Mouse (Mus musculus): ENCODE data around the gene Mrgprg.

The Mrgprg gene

GRCm38 (mm10) chr7:143766893-143767292, at the start of gene Mrgprg:
Gene Mrgprg, minus strand, starts transcription at chr7:143766993.
- TF ChIP-seq POU5F1 (IDR thresholded peaks at IDR 0.05; ENCODE audit: borderline replicate concordance, low read length) (no peak), NANOG (IDR thresholded peaks at IDR 0.05; ENCODE audit: borderline replicate concordance, low read length) (no peak), CTCF (conservative IDR thresholded peaks at IDR 0.05; ENCODE audit: low read length) (no peak)
- Histone ChIP-seq H3K36me3 (ENCODE audit: insufficient read depth, low read length) (no peaks in the 10 kb centered on the region), H3K4me3 (replicated peaks; ENCODE audit: low read length) (no peak within 1 kb of the TSS), H3K27me3 (ENCODE audit: insufficient read depth, low read length) (peaks cover 51% of the 10 kb centered on the region), H3K9me3 (ENCODE audit: low read length) (no peaks in the 10 kb centered on the region), H3K4me1 (replicated peaks; ENCODE audit: low read depth, low read length) (peaks cover 12% of the 10 kb centered on the region)

GRCm38 (mm10) chr7:143808909-143809308, 42.1 kb upstream of the Mrgprg start:
- peaks cover 76% of the 10 kb centered on the region for H3K36me3 ChIP-seq (ENCODE audit: insufficient read depth, low read length)
- H3K27me3 ChIP-seq (ENCODE audit: insufficient read depth, low read length), result no peaks in the 10 kb centered on the region
- no peaks in the 10 kb centered on the region for H3K4me1 ChIP-seq (replicated peaks; ENCODE audit: low read depth, low read length)
- H3K9me3 ChIP-seq (ENCODE audit: low read length), result no peaks in the 10 kb centered on the region
- no peak overlapping the region for H3K4me3 ChIP-seq (replicated peaks; ENCODE audit: low read length)
- TF ChIP-seq POU5F1 (IDR thresholded peaks at IDR 0.05; ENCODE audit: borderline replicate concordance, low read length) (no peak), NANOG (IDR thresholded peaks at IDR 0.05; ENCODE audit: borderline replicate concordance, low read length) (no peak), CTCF (conservative IDR thresholded peaks at IDR 0.05; ENCODE audit: low read length) (peak; percentile 62)

GRCm38 (mm10) chr7:143805199-143805624, 38.4 kb upstream of the Mrgprg start:
- Histone ChIP-seq H3K4me1 (replicated peaks; ENCODE audit: low read depth, low read length) (peaks cover 7% of the 10 kb centered on the region), H3K9me3 (ENCODE audit: low read length) (no peaks in the 10 kb centered on the region), H3K4me3 (replicated peaks; ENCODE audit: low read length) (no peak overlapping the region), H3K36me3 (ENCODE audit: insufficient read depth, low read length) (peaks cover 66% of the 10 kb centered on the region), H3K27me3 (ENCODE audit: insufficient read depth, low read length) (no peaks in the 10 kb centered on the region)
- no peak for TF ChIP-seq NANOG (IDR thresholded peaks at IDR 0.05; ENCODE audit: borderline replicate concordance, low read length)
- TF ChIP-seq CTCF (conservative IDR thresholded peaks at IDR 0.05; ENCODE audit: low read length), result no peak
- TF ChIP-seq POU5F1 (IDR thresholded peaks at IDR 0.05; ENCODE audit: borderline replicate concordance, low read length), result no peak

GRCm38 (mm10) chr7:143801195-143802065, 34.6 kb upstream of the Mrgprg start:
- no peaks in the 10 kb centered on the region for H3K9me3 ChIP-seq (ENCODE audit: low read length)
- H3K27me3 ChIP-seq (ENCODE audit: insufficient read depth, low read length), result no peaks in the 10 kb centered on the region
- peaks cover 80% of the 10 kb centered on the region for H3K36me3 ChIP-seq (ENCODE audit: insufficient read depth, low read length)
- TF ChIP-seq CTCF (conservative IDR thresholded peaks at IDR 0.05; ENCODE audit: low read length), result no peak
- no peak for TF ChIP-seq NANOG (IDR thresholded peaks at IDR 0.05; ENCODE audit: borderline replicate concordance, low read length)
- TF ChIP-seq POU5F1 (IDR thresholded peaks at IDR 0.05; ENCODE audit: borderline replicate concordance, low read length), result no peak
- no peak overlapping the region for H3K4me3 ChIP-seq (replicated peaks; ENCODE audit: low read length)
- H3K4me1 ChIP-seq (replicated peaks; ENCODE audit: low read depth, low read length), result peaks cover 9% of the 10 kb centered on the region

GRCm38 (mm10) chr7:143800770-143801169, 34.0 kb upstream of the Mrgprg start:
- TF ChIP-seq CTCF (conservative IDR thresholded peaks at IDR 0.05; ENCODE audit: low read length) (no peak), POU5F1 (IDR thresholded peaks at IDR 0.05; ENCODE audit: borderline replicate concordance, low read length) (no peak), NANOG (IDR thresholded peaks at IDR 0.05; ENCODE audit: borderline replicate concordance, low read length) (no peak)
- Histone ChIP-seq H3K4me1 (replicated peaks; ENCODE audit: low read depth, low read length) (peaks cover 9% of the 10 kb centered on the region), H3K4me3 (replicated peaks; ENCODE audit: low read length) (no peak overlapping the region), H3K36me3 (ENCODE audit: insufficient read depth, low read length) (peaks cover 80% of the 10 kb centered on the region), H3K9me3 (ENCODE audit: low read length) (no peaks in the 10 kb centered on the region), H3K27me3 (ENCODE audit: insufficient read depth, low read length) (no peaks in the 10 kb centered on the region)

GRCm38 (mm10) chr7:143798783-143799182, 32.0 kb upstream of the Mrgprg start:
- H3K4me1 ChIP-seq (replicated peaks; ENCODE audit: low read depth, low read length), result peaks cover 9% of the 10 kb centered on the region
- no peaks in the 10 kb centered on the region for H3K9me3 ChIP-seq (ENCODE audit: low read length)

GRCm38 (mm10) chr7:143793121-143793520, 26.3 kb upstream of the Mrgprg start:
- H3K36me3 ChIP-seq (ENCODE audit: insufficient read depth, low read length), result peaks cover 27% of the 10 kb centered on the region
- no peak overlapping the region for H3K4me3 ChIP-seq (replicated peaks; ENCODE audit: low read length)
- H3K4me1 ChIP-seq (replicated peaks; ENCODE audit: low read depth, low read length), result no peaks in the 10 kb centered on the region
- H3K9me3 ChIP-seq (ENCODE audit: low read length), result peaks cover 7% of the 10 kb centered on the region
- H3K27me3 ChIP-seq (ENCODE audit: insufficient read depth, low read length), result peaks cover 16% of the 10 kb centered on the region
- TF ChIP-seq POU5F1 (IDR thresholded peaks at IDR 0.05; ENCODE audit: borderline replicate concordance, low read length) (no peak), NANOG (IDR thresholded peaks at IDR 0.05; ENCODE audit: borderline replicate concordance, low read length) (no peak), CTCF (conservative IDR thresholded peaks at IDR 0.05; ENCODE audit: low read length) (peak; percentile 46)

More at GRCm38 (mm10) chr7:143798783-143799182, 32.0 kb upstream of the Mrgprg start:
- no peaks in the 10 kb centered on the region for H3K27me3 ChIP-seq (ENCODE audit: insufficient read depth, low read length)
- TF ChIP-seq POU5F1 (IDR thresholded peaks at IDR 0.05; ENCODE audit: borderline replicate concordance, low read length) (no peak), CTCF (conservative IDR thresholded peaks at IDR 0.05; ENCODE audit: low read length) (no peak), NANOG (IDR thresholded peaks at IDR 0.05; ENCODE audit: borderline replicate concordance, low read length) (no peak)
- peaks cover 72% of the 10 kb centered on the region for H3K36me3 ChIP-seq (ENCODE audit: insufficient read depth, low read length)
- no peak overlapping the region for H3K4me3 ChIP-seq (replicated peaks; ENCODE audit: low read length)

- no peak for TF ChIP-seq POU5F1 (IDR thresholded peaks at IDR 0.05; ENCODE audit: borderline replicate concordance, low read length)
- no peak for TF ChIP-seq CTCF (conservative IDR thresholded peaks at IDR 0.05; ENCODE audit: low read length)
- no peak for TF ChIP-seq NANOG (IDR thresholded peaks at IDR 0.05; ENCODE audit: borderline replicate concordance, low read length)
- Histone ChIP-seq H3K27me3 (ENCODE audit: insufficient read depth, low read length) (peaks cover 18% of the 10 kb centered on the region), H3K9me3 (ENCODE audit: low read length) (peaks cover 7% of the 10 kb centered on the region), H3K36me3 (ENCODE audit: insufficient read depth, low read length) (peaks cover 21% of the 10 kb centered on the region), H3K4me3 (replicated peaks; ENCODE audit: low read length) (no peak overlapping the region), H3K4me1 (replicated peaks; ENCODE audit: low read depth, low read length) (no peaks in the 10 kb centered on the region)
These were observed 25.7 kb upstream of the Mrgprg start for GRCm38 (mm10) chr7:143792336-143792985.
